Mouse (Mus musculus) CH12.LX (cell line): ENCODE results near the gene Nenf.

Experiments
- BHLHE40 ChIP-seq: IDR thresholded peaks from 2 replicates; pipeline ENCODE4 v1.6.1; 2011; ENCODE audit warnings: mild to moderate bottlenecking, low read depth, low read length, improper control_type of control experiment
- CHD1 ChIP-seq: IDR thresholded peaks from 2 replicates; pipeline ENCODE4 v1.6.1; 2012; ENCODE audit warnings: low read depth, low read length, improper control_type of control experiment, inconsistent platforms
- CTCF ChIP-seq, 2 experiments: IDR thresholded peaks in 1 of 2; conservative IDR thresholded peaks in 1 of 2; 2 replicates each; pipeline ENCODE4 v1.5.1; 2011 to 2012; ENCODE audit warnings: low read depth in 2 of 2, low read length in 2 of 2, improper control_type of control experiment in 1 of 2, inconsistent platforms in 1 of 2, mild to moderate bottlenecking in 1 of 2, moderate library complexity in 1 of 2
- HCFC1 ChIP-seq: IDR thresholded peaks from 2 replicates; pipeline ENCODE4 v1.6.1; 2012; ENCODE audit warnings: low read depth, mild to moderate bottlenecking, inconsistent platforms, low read length, improper control_type of control experiment
- KAT2A ChIP-seq: IDR thresholded peaks from 2 replicates; pipeline ENCODE4 v1.6.1; 2012; ENCODE audit warnings: low read length, improper control_type of control experiment, inconsistent platforms; ENCODE audit not compliant: insufficient replicate concordance
- POLR2A ChIP-seq: IDR thresholded peaks from 2 replicates; pipeline ENCODE4 v1.6.1; 2011; ENCODE audit warnings: low read depth, mild to moderate bottlenecking, improper control_type of control experiment, low read length
- POLR2AphosphoS2 ChIP-seq: IDR thresholded peaks from 2 replicates; pipeline ENCODE4 v1.6.1; 2011; ENCODE audit warnings: low read depth, low read length, improper control_type of control experiment
- RAD21 ChIP-seq: IDR thresholded peaks from 2 replicates; pipeline ENCODE4 v1.6.1; 2011; ENCODE audit warnings: low read depth, mild to moderate bottlenecking, low read length, improper control_type of control experiment, moderate library complexity
- TBP ChIP-seq: conservative IDR thresholded peaks from 2 replicates; pipeline ENCODE4 v1.6.1; 2011; ENCODE audit warnings: low read depth, low read length, improper control_type of control experiment
- ZMIZ1 ChIP-seq: IDR thresholded peaks from 2 replicates; pipeline ENCODE4 v1.6.1; 2012; ENCODE audit warnings: low read depth, mild to moderate bottlenecking, inconsistent platforms, low read length, improper control_type of control experiment

- TF ChIP-seq POLR2A (no peak), BHLHE40 (peak; percentile 66), CTCF (conservative IDR thresholded peaks at IDR 0.05 in 1 of 2, IDR thresholded peaks at IDR 0.05 in 1 of 2; ENCODE audit: low read depth in 2 of 2, low read length in 2 of 2) (no peak), KAT2A (no peak), CHD1 (no peak), POLR2AphosphoS2 (no peak), TBP (no peak), RAD21 (no peak), ZMIZ1 (no peak), HCFC1 (no peak)
These were observed 34.6 kb downstream of the Nenf start for GRCm38 (mm10) chr1:191283110-191284040.
